Mouse (Mus musculus): ENCODE measurements at regions not wholly inside any gene's neighbourhood (a gene's known extent, or its start where the extent isn't known, plus 50 kb on each side); places are given as distances from the start of the nearest gene placed in this dataset.

DNA sequence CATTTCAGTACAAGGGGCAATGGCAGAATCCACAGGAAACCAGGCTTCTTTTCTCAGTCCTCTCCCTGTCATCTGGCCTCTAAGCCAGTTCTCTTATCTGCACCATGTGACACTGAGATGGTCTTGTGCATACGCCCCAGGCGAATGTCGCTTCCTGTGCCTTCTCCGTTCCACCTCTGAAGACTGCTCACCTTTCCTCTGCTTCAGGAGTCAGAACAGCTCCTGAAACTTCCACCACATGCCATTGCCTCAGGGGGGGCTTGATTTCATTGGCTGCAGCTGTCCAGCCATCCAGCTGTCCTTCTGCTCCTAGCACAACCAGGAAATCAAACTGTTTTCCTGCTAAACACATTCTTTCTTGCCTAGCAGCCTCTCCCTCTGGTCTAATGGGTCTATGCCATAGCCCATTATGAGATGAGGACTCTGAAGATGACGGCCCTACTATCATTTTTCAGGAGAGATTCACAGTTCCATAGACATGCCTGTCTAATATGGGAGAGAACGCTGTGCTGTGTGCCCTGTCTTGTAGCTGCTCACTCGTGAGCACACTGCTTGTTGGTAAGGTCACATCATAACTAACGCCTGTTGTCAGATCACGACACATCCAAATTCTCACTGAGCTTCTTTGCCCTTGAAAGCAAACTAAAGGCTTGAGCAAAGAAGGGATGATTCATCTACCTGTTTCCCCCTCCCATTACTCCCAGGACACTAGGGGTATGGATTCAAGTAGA, 129.9 kb upstream of the Fmo9 start:
- no peak for DNase-seq

- DNase-seq = no peak
Observed at GRCm38 (mm10) chr1:166812072-166812461, 130.4 kb upstream of the Fmo9 start.

GRCm38 (mm10) chr1:166812920-166813439, 131.3 kb upstream of the Fmo9 start:
- no peak for DNase-seq

GRCm38 (mm10) chr1:166817927-166818326, 136.3 kb upstream of the Fmo9 start:
- no peak for DNase-seq

DNA sequence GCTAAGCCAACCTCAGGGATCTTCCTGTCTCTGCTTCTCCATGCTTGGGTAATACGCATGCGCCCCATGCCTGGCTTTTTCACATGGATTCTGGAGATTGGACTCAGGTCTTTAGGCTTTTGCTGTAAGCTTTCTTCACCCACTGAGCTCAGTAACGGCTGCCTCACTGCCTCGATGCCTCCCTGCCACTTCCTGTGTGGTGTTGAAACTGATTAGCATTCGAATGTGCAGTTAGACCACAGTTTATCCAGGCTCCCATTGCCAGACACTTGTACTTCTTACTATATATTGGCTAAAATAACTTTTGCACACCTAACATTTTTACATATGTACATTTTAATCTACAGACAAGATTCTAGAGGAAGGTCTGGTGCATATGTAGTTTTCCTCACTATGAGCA, 137.0 kb upstream of the Fmo9 start:
- no peak for DNase-seq

- no peak for DNase-seq
Observed at GRCm38 (mm10) chr1:166819420-166819819, 137.8 kb upstream of the Fmo9 start.

- no peak for DNase-seq
Observed at GRCm38 (mm10) chr1:166820050-166820449, 138.4 kb upstream of the Fmo9 start.

DNA sequence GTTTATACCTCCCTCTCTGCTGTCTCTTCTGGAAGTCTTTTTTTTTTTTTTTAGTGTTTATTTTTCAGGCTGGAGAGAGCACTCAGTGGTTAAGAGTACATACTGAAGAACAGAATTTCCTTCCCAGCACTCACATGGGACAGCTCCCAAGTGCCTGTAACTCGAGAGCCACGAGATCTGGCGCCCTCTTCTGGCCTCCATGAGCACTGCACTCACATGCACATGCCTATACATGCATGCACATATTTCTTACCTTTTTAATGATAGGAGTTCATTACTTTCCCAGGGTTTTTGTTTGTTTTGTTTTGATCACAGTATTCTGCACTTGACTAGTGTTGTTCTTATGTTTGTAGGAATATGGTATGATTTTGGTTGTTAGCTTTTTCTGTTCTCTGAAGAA, 139.5 kb upstream of the Fmo9 start:
- no peak for DNase-seq

GRCm38 (mm10) chr1:166837299-166837698, 155.7 kb upstream of the Fmo9 start:
- no peak for DNase-seq

- DNase-seq = no peak
Observed at GRCm38 (mm10) chr1:166839833-166840232, 158.2 kb upstream of the Fmo9 start.

- peak; percentile 42 to 60 for DNase-seq
Observed at GRCm38 (mm10) chr1:166843397-166843877, 157.8 kb upstream of the Fam78b start.

- no peak for DNase-seq
Observed at GRCm38 (mm10) chr1:166846566-166846965, 154.7 kb upstream of the Fam78b start.

DNA sequence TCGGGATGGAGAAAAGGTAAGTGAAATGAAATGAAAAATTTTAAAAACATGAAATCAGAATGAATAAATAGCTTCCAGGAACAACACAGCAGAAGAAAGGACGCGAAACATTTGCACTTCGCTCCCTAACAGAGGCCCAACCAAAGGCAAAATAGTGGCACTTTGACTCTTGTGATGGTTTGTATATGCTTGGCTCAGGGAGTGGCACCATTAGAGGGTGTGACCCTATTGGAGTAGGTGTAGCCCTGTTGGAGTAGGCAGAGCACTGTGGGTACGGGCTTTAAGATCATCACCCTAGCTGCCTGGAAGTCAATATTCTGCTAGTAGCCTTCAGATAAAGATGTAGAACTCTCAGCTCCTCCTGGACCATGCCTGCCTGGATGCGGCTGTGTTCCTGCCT, 154.0 kb upstream of the Fam78b start:
- DNase-seq = no peak

GRCm38 (mm10) chr1:166848015-166848535, 153.1 kb upstream of the Fam78b start:
- DNase-seq = no peak

GRCm38 (mm10) chr1:166855988-166856387, 145.2 kb upstream of the Fam78b start:
- DNase-seq = no peak

DNA sequence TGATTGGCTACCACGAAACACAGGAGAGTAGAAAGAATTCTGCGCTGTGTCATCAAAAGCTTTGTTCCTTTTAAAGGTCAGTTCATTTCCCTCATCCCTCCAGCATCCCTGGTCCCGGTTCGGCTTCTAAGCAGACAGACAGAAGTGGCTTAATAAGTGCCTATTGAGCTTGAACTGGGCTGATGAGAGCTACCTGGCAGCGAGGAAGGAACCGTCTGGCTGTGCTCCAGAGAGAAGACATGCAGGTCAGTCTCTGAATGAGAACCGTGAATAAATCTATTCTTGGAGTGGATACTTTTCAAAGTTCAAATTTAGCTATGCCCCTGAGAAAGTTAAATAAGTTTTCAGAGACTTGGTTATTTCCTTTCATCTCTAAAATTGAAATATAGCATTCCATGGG, 135.0 kb upstream of the Fam78b start:
- DNase-seq = no peak

DNA sequence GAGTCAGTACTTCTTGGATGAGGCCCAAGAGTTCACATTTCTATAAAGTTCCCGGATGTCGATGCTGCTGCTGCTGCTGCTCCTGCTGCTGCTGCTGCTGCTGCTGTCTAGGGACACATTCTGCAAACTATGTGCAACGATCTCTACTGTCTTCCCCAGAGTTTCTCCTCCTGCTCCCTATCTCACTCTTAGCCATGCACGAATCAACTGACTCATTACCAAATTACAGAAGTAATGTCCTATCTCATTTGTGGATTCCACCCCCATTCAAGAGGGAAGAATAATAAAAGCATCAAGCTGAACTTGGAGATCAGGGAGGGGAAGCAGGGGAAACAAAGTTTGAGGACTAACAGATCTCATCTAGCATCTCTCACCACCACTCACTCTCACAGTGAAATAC, 130.0 kb upstream of the Fam78b start:
- DNase-seq = no peak

GRCm38 (mm10) chr1:166876452-166876851, 124.8 kb upstream of the Fam78b start:
- DNase-seq = no peak

DNA sequence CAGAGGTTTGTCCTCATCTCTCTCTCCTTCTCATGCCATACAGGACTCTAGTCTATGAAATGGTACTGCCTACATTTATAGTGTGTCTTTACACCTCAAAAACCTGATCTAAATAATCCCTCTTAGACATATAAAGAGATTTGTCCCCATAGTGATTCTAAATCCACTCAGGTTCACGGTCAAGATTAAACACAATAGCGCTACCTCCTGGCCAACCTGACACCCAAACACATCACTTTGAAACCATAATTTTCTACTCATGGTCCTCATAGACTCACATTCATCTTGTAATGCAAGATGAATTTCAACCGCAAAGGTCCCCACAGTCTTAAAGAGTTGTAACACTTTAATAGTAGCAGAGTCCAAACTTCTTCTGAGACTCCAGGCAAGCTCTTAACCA, 118.0 kb upstream of the Fam78b start:
- DNase-seq = peak in 1 of 2 experiments; percentile 9

GRCm38 (mm10) chr1:166895945-166896344, 105.3 kb upstream of the Fam78b start:
- DNase-seq = no peak

DNA sequence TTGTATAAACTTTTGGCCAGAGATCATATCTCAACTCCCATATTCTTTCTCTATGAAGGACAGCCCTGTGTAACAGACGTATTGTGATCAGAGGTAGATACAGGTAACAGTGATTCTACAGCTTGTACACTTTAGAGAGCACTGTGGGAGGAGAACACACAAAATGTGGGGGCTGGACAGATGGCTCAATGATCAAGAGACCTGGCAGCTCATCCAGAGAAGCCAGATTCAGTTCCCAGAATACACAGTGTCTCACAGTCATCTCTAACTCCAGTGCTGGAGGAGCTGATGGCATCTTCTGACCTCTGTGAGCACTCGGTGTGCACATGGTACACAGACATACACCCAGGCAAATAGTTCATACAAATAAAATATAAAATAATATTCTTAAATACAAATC, 102.5 kb upstream of the Fam78b start:
- no peak for DNase-seq

- DNase-seq = no peak
Observed at GRCm38 (mm10) chr1:166899238-166899637, 102.0 kb upstream of the Fam78b start.

DNA sequence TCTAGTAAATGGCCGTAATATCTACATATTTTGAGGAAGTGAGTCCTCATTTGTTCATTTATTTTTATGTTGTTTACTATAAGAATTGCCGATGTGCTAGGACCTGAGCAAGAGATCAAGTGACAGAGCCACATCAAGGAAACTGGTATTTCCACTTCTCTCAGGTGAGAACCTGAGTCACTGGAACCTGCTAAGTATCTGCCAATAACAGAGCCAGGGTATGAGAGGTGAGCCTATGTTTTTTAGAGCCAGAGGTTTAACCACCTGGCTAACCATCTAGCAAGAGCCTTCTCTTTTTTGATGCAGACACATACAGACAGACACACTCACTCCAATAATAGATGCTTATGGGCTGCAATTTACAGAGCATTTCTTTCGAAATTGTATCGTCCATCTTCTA, 101.2 kb upstream of the Fam78b start:
- DNase-seq = no peak

- DNase-seq = peak; percentile 1 to 3
Observed at GRCm38 (mm10) chr1:166900441-166901161, 100.6 kb upstream of the Fam78b start.

All from kidney, postnatal 36 days (tissue).